Mouse (Mus musculus): ENCODE data around the gene Flvcr2. TPM values are rescaled to one million over a fixed set of nuclear protein-coding genes. Genes with fewer than 3 reads are reported as not detected.
"Not testable (repeated sequence)": the region's sequence is repeated elsewhere in the genome, so short reads cannot be mapped to it uniquely, and the experiment has no call there.

Flvcr2 gene
- polyA plus RNA-seq (2014; fragmentation: Nextera tagmentation; extraction: Ambion mirVana), result 0.77 and 1.2 TPM in 2 replicates

DNA sequence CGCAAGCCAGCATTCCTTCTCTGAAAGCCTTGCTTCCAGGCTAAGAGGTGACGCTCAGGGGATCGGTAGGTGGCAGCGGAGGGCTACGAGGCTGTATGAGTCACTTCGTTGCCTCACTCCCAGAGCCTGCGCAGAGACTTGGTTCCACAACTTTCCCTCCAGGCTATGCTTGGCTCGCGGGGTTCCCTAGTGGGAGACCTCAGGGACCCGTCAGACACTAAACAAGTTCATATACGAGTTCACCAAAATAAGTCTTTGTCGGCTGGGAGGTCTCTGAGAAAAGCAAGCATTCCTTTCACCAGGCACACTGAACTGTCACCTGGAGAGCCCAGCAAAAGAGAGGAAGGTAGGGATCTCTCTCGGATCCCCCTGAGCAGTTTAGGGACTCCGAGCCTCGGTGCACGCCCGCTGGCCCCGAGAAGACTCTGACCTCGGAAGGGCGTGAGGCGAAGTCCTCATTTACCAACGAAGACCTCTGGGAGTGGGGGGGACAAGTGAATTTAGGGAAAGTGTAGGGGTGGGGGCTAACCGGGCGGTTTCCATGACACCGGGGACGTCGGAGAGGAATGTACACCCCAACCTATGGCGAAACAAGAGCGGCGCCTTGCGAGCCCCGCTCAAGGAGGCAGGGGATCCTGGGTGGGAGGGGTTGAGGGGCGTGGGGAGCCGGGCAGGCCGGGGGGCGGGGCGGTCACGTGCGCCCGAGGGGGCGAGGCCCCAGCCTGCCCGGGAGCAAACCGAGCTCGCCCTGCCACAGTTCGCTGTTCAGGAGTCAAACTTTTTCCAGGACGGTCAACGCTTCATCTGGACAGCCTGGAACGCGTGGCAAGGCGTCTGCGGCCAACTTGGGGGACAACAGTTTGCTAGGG is at the start of gene Flvcr2:
Gene Flvcr2 (plus strand): TSS at position 713 of the 869 bp plus-strand sequence.
- peaks cover 3% of the 10 kb centered on the region; the same call in 1 of the 2 replicates for H3K4me1 ChIP-seq (ENCODE audit: control insufficient read depth, insufficient read depth, low read length)
- H3K9me3 ChIP-seq (ENCODE audit: control insufficient read depth, low read depth, low read length), result no peaks in the 10 kb centered on the region
- no peaks in the 10 kb centered on the region for H3K27me3 ChIP-seq (ENCODE audit: control insufficient read depth, insufficient read depth, low read length)
- ATAC-seq (ENCODE audit: insufficient number of reproducible peaks, insufficient read depth, low FRiP score, low read depth), result peak; percentile 87
- WGBS, result 1% methylated on average over 51 of the region's 51 CpGs
- no peak within 1 kb of the TSS for H3K27ac ChIP-seq (ENCODE audit: low read length)
- H3K36me3 ChIP-seq (ENCODE audit: control insufficient read depth, insufficient read depth, low read length), result no peaks in the 10 kb centered on the region
- peak within 1 kb of the TSS; percentile 90 for H3K4me2 ChIP-seq (replicated peaks; ENCODE audit: low read depth, low read length)
- peak within 1 kb of the TSS; percentile 38; the same call in 1 of the 2 replicates for H3K9ac ChIP-seq (replicated peaks; ENCODE audit: low read depth, low read length)
- H3K4me3 ChIP-seq (ENCODE audit: low read depth, low read length), result peak within 1 kb of the TSS; percentile 32

DNA sequence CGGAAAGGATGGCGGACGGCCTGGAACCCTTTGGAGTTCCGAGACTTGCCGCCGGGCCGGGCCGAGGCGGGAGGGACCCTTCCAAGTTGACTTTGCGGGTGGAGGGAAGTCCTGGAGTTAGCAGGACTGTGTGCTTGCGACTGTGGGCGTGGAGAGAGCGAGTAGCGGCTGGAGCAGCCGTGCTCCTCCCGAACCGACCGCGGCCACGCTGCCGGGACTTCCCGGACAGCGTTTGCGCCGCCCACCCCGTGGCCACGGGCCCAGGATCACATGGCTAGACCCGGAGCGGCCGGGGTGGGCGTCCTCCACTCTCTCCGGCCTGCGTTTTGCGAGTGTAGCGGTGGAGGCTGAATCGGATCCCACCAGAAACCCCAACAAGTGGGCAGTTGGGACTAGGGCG is 48.2 kb upstream of the Flvcr2 start:
- H3K4me2 ChIP-seq (replicated peaks; ENCODE audit: low read depth, low read length), result peak overlapping the region; percentile 37
- not testable (repeated sequence) for H3K36me3 ChIP-seq (ENCODE audit: control insufficient read depth, insufficient read depth, low read length); H3K4me3 ChIP-seq (ENCODE audit: low read depth, low read length); H3K4me1 ChIP-seq (ENCODE audit: control insufficient read depth, insufficient read depth, low read length); H3K9ac ChIP-seq (replicated peaks; ENCODE audit: low read depth, low read length); H3K27me3 ChIP-seq (ENCODE audit: control insufficient read depth, insufficient read depth, low read length); H3K9me3 ChIP-seq (ENCODE audit: control insufficient read depth, low read depth, low read length); H3K27ac ChIP-seq (ENCODE audit: low read length)
- peak; percentile 85 for ATAC-seq (ENCODE audit: insufficient number of reproducible peaks, insufficient read depth, low FRiP score, low read depth)
- WGBS, result 21% methylated on average over 9 of the region's 37 CpGs

DNA sequence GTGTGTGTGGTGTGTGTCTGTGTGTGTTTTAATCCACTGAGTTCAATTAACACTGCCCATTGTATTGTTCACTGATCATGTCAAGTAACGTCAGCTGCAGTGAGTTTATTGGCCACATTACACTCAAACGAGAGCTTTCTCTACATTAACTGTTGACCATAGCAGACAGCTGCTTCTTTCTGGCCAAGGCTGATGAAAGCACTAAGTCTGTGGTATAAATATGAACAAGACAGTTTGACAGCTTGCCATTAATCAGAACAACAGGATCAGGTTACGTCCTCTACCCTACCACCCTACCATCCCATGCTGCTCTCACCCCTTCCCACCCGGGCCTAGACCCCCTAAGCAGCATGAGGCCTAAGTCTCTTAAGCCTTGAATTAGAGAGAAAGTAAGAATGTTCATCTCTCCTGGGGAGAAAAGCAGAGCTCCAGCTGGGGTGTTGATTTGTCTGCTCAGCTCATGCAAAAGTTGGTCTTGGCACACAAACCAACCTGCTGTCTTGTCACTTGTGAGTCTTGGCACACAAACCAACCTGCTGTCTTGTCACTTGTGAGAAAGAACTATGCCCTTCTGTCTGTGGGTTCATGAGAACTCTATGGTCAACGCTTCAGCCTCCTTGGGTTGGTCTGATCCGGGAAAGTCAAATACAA is 46.0 kb upstream of the Flvcr2 start:
- 57% methylated on average over 6 of the region's 6 CpGs for WGBS
- no peak overlapping the region for H3K27ac ChIP-seq (ENCODE audit: low read length)
- 0 out of 2 replicates have a peak, but pooled peaks cover 6% of the 10 kb centered on the region for H3K4me1 ChIP-seq (ENCODE audit: control insufficient read depth, insufficient read depth, low read length)
- no peaks in the 10 kb centered on the region for H3K36me3 ChIP-seq (ENCODE audit: control insufficient read depth, insufficient read depth, low read length)
- ATAC-seq (ENCODE audit: insufficient number of reproducible peaks, insufficient read depth, low FRiP score, low read depth), result no peak
- H3K9me3 ChIP-seq (ENCODE audit: control insufficient read depth, low read depth, low read length), result no peaks in the 10 kb centered on the region
- no peaks in the 10 kb centered on the region for H3K27me3 ChIP-seq (ENCODE audit: control insufficient read depth, insufficient read depth, low read length)
- no peak overlapping the region for H3K4me3 ChIP-seq (ENCODE audit: low read depth, low read length)
- H3K9ac ChIP-seq (replicated peaks; ENCODE audit: low read depth, low read length), result no peak overlapping the region
- no peak overlapping the region for H3K4me2 ChIP-seq (replicated peaks; ENCODE audit: low read depth, low read length)

- no peak overlapping the region for H3K27ac ChIP-seq (ENCODE audit: low read length)
- no peak overlapping the region for H3K4me3 ChIP-seq (ENCODE audit: low read depth, low read length)
- no peaks in the 10 kb centered on the region for H3K36me3 ChIP-seq (ENCODE audit: control insufficient read depth, insufficient read depth, low read length)
- no peak overlapping the region for H3K4me2 ChIP-seq (replicated peaks; ENCODE audit: low read depth, low read length)
- no peaks in the 10 kb centered on the region for H3K9me3 ChIP-seq (ENCODE audit: control insufficient read depth, low read depth, low read length)
- no peak overlapping the region for H3K9ac ChIP-seq (replicated peaks; ENCODE audit: low read depth, low read length)
- 71% methylated on average over 7 of the region's 7 CpGs for WGBS
- H3K27me3 ChIP-seq (ENCODE audit: control insufficient read depth, insufficient read depth, low read length), result no peaks in the 10 kb centered on the region
- ATAC-seq (ENCODE audit: insufficient number of reproducible peaks, insufficient read depth, low FRiP score, low read depth), result no peak
- 0 out of 2 replicates have a peak, but pooled peaks cover 6% of the 10 kb centered on the region for H3K4me1 ChIP-seq (ENCODE audit: control insufficient read depth, insufficient read depth, low read length)
These were observed 45.5 kb upstream of the Flvcr2 start for GRCm38 (mm10) chr12:85700842-85701223.

GRCm38 (mm10) chr12:85702166-85703055 is 43.9 kb upstream of the Flvcr2 start:
- H3K27ac ChIP-seq (ENCODE audit: low read length), result no peak overlapping the region
- 73% methylated on average over 15 of the region's 15 CpGs for WGBS
- ATAC-seq (ENCODE audit: insufficient number of reproducible peaks, insufficient read depth, low FRiP score, low read depth), result no peak
- 0 out of 2 replicates have a peak, but pooled peaks cover 6% of the 10 kb centered on the region for H3K4me1 ChIP-seq (ENCODE audit: control insufficient read depth, insufficient read depth, low read length)
- no peak overlapping the region for H3K4me2 ChIP-seq (replicated peaks; ENCODE audit: low read depth, low read length)
- no peaks in the 10 kb centered on the region for H3K27me3 ChIP-seq (ENCODE audit: control insufficient read depth, insufficient read depth, low read length)
- H3K36me3 ChIP-seq (ENCODE audit: control insufficient read depth, insufficient read depth, low read length), result no peaks in the 10 kb centered on the region
- H3K9me3 ChIP-seq (ENCODE audit: control insufficient read depth, low read depth, low read length), result no peaks in the 10 kb centered on the region
- H3K4me3 ChIP-seq (ENCODE audit: low read depth, low read length), result no peak overlapping the region
- H3K9ac ChIP-seq (replicated peaks; ENCODE audit: low read depth, low read length), result no peak overlapping the region

- no peak overlapping the region for H3K4me2 ChIP-seq (replicated peaks; ENCODE audit: low read depth, low read length)
- no peak for ATAC-seq (ENCODE audit: insufficient number of reproducible peaks, insufficient read depth, low FRiP score, low read depth)
- H3K4me3 ChIP-seq (ENCODE audit: low read depth, low read length), result no peak overlapping the region
- no peak overlapping the region for H3K27ac ChIP-seq (ENCODE audit: low read length)
- H3K27me3 ChIP-seq (ENCODE audit: control insufficient read depth, insufficient read depth, low read length), result no peaks in the 10 kb centered on the region
- H3K9ac ChIP-seq (replicated peaks; ENCODE audit: low read depth, low read length), result no peak overlapping the region
- whole genome bisulfite sequencing, result 70% methylated on average over 3 of the region's 3 CpGs
- H3K4me1 ChIP-seq (ENCODE audit: control insufficient read depth, insufficient read depth, low read length), result 0 out of 2 replicates have a peak, but pooled peaks cover 6% of the 10 kb centered on the region
- H3K9me3 ChIP-seq (ENCODE audit: control insufficient read depth, low read depth, low read length), result no peaks in the 10 kb centered on the region
- H3K36me3 ChIP-seq (ENCODE audit: control insufficient read depth, insufficient read depth, low read length), result no peaks in the 10 kb centered on the region
These were observed 42.8 kb upstream of the Flvcr2 start for GRCm38 (mm10) chr12:85703507-85703906.

GRCm38 (mm10) chr12:85704566-85704965 is 41.8 kb upstream of the Flvcr2 start:
- no peak overlapping the region for H3K4me3 ChIP-seq (ENCODE audit: low read depth, low read length)
- H3K4me1 ChIP-seq (ENCODE audit: control insufficient read depth, insufficient read depth, low read length), result 0 out of 2 replicates have a peak, but pooled peaks cover 6% of the 10 kb centered on the region
- H3K27ac ChIP-seq (ENCODE audit: low read length), result peak overlapping the region; percentile 73
- H3K27me3 ChIP-seq (ENCODE audit: control insufficient read depth, insufficient read depth, low read length), result no peaks in the 10 kb centered on the region
- no peak overlapping the region for H3K4me2 ChIP-seq (replicated peaks; ENCODE audit: low read depth, low read length)
- no peaks in the 10 kb centered on the region for H3K9me3 ChIP-seq (ENCODE audit: control insufficient read depth, low read depth, low read length)
- ATAC-seq (ENCODE audit: insufficient number of reproducible peaks, insufficient read depth, low FRiP score, low read depth), result no peak
- H3K9ac ChIP-seq (replicated peaks; ENCODE audit: low read depth, low read length), result no peak overlapping the region
- no peaks in the 10 kb centered on the region for H3K36me3 ChIP-seq (ENCODE audit: control insufficient read depth, insufficient read depth, low read length)
- WGBS, result 81% methylated on average over 7 of the region's 7 CpGs

Measured in stomach, embryonic 14.5 days (tissue).